Mouse (Mus musculus): ENCODE measurements around the gene Metap2. TPM values are rescaled to one million over a fixed set of nuclear protein-coding genes. Genes with fewer than 3 reads are reported as not detected.
A peak's percentile ranks its signal among the peaks of the same experiment; 100 is the strongest.

Metap2 gene
- polyA plus RNA-seq, 1 experiment from 2014 or later: 137 TPM

DNA sequence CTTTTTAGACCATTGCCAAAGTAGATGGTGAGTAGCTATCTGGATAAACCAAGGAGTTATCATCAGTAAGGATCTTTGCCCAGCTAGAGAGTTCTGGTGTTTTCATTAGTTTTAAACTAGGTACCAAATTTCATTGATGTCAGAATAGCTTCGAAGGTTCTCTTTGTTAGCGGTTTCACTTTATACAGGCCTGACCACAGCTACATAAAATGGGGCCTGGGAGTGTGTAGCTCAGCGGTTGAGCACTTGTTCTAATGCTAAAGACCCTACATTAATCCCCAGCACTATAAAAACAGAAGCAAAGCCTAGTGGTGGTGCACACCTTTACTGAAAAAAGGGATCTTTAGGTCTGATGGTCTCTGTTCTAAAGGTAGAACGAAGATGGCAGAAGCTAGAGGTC is 6.3 kb downstream of the Metap2 start:
- Histone ChIP-seq H3K9ac (replicated peaks; ENCODE audit: low read depth) (no peak overlapping the region), H3K27ac (ENCODE audit: low read length) (no peak overlapping the region)
- 78% methylated on average over 4 of the region's 4 CpGs for WGBS

DNA sequence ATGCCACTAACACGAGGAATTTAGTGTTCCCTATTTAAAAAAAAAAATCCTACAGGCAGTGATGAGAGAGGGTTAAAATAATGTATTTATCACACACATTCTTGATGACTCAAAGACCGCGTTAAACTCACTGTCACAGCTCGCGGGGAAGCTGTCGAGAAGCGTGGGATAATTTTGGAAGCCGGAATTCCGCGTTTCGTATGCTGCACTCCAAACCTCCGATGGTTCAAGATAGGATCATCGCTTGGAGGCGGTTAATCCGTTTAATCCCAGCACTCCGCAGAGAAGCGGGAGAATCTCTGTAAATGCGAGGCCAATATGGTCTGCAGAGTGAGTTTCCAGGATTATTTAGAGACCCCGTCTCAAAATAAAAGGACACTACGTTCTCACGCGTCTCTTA is 6.9 kb downstream of the Metap2 start:
- no peak for TF ChIP-seq EP300 (IDR thresholded peaks at IDR 0.05)
- TF ChIP-seq CTCF (IDR thresholded peaks at IDR 0.05): no peak
- Histone ChIP-seq H3K4me2 (replicated peaks; ENCODE audit: low read depth, low read length) (peak overlapping the region; percentile 83), H3K4me1 (ENCODE audit: insufficient read depth, low read depth, low read length) (peaks cover 3% of the 10 kb centered on the region; the same call in 1 of the 2 replicates), H3K27ac (ENCODE audit: low read length) (no peak overlapping the region), H3K9me3 (ENCODE audit: low read length) (no peaks in the 10 kb centered on the region), H3K4me3 (ENCODE audit: low read depth, low read length) (peak overlapping the region; percentile 85), H3K27me3 (replicated peaks; ENCODE audit: insufficient read depth, low read length) (no peaks in the 10 kb centered on the region), H3K36me3 (ENCODE audit: insufficient read depth, low read length) (0 out of 2 replicates have a peak, but pooled peaks cover under 1% of the 10 kb centered on the region), H3K9ac (replicated peaks; ENCODE audit: low read depth) (peak overlapping the region; percentile 89)
- WGBS: 2% methylated on average over 22 of the region's 22 CpGs
- DNase-seq (ENCODE audit: low spot score) (no peak), ATAC-seq (peak; percentile 10; the same call in 1 of the 2 replicates)

More for the DNA sequence above, 6.3 kb downstream of the Metap2 start:
- Histone ChIP-seq H3K4me1 (ENCODE audit: insufficient read depth, low read depth, low read length) (peaks cover 3% of the 10 kb centered on the region; the same call in 1 of the 2 replicates), H3K4me3 (ENCODE audit: low read depth, low read length) (no peak overlapping the region), H3K36me3 (ENCODE audit: insufficient read depth, low read length) (no peaks in the 10 kb centered on the region), H3K4me2 (replicated peaks; ENCODE audit: low read depth, low read length) (no peak overlapping the region; the same call in 1 of the 2 replicates), H3K9me3 (ENCODE audit: low read length) (no peaks in the 10 kb centered on the region), H3K27me3 (replicated peaks; ENCODE audit: insufficient read depth, low read length) (no peaks in the 10 kb centered on the region)
- ATAC-seq: no peak
- DNase-seq (ENCODE audit: low spot score): no peak
- TF ChIP-seq CTCF (IDR thresholded peaks at IDR 0.05): no peak
- TF ChIP-seq EP300 (IDR thresholded peaks at IDR 0.05): no peak

DNA sequence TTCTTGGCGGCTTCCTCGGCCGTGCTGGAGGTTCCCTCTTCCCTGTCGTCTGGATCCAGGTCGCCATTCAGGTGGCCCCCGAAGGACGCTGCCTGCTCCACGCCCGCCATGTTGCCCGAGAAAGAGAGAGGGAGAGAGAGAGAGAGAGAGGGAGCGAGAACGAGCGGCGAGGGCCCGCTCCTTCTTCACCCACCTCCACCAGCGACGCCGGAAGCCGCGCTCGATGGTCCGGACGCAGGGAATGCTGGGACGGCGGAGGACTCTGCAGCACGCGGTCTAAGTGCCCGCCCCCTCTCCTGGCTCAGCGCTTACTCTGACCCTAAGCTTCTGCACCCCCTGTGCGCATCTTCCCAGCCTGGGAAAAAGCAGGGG is 7.3 kb downstream of the Metap2 start:
- H3K9me3 ChIP-seq (ENCODE audit: low read length): no peaks in the 10 kb centered on the region
- H3K9ac ChIP-seq (replicated peaks; ENCODE audit: low read depth): peak overlapping the region; percentile 89
- peak overlapping the region; percentile 85 for H3K4me3 ChIP-seq (ENCODE audit: low read depth, low read length)
- 0 out of 2 replicates have a peak, but pooled peaks cover 5% of the 10 kb centered on the region for H3K36me3 ChIP-seq (ENCODE audit: insufficient read depth, low read length)
- peaks cover 3% of the 10 kb centered on the region; the same call in 1 of the 2 replicates for H3K4me1 ChIP-seq (ENCODE audit: insufficient read depth, low read depth, low read length)
- ATAC-seq: peak; percentile 97
- WGBS: 3% methylated on average over 21 of the region's 30 CpGs
- DNase-seq (ENCODE audit: low spot score): peak; percentile 93
- H3K27ac ChIP-seq (ENCODE audit: low read length): peak overlapping the region; percentile 78
- H3K4me2 ChIP-seq (replicated peaks; ENCODE audit: low read depth, low read length): peak overlapping the region; percentile 83
- no peaks in the 10 kb centered on the region for H3K27me3 ChIP-seq (replicated peaks; ENCODE audit: insufficient read depth, low read length)
- TF ChIP-seq CTCF (IDR thresholded peaks at IDR 0.05) (no peak; the same call in 1 of the 2 replicates), EP300 (IDR thresholded peaks at IDR 0.05) (no peak)

GRCm38 (mm10) chr10:93888935-93889578 is 7.8 kb downstream of the Metap2 start:
- peaks cover 3% of the 10 kb centered on the region; the same call in 1 of the 2 replicates for H3K4me1 ChIP-seq (ENCODE audit: insufficient read depth, low read depth, low read length)
- DNase-seq (ENCODE audit: low spot score): peak; percentile 12
- H3K27ac ChIP-seq (ENCODE audit: low read length): peak overlapping the region; percentile 78
- no peak for TF ChIP-seq CTCF (IDR thresholded peaks at IDR 0.05)
- no peak for TF ChIP-seq EP300 (IDR thresholded peaks at IDR 0.05)
- H3K36me3 ChIP-seq (ENCODE audit: insufficient read depth, low read length): 0 out of 2 replicates have a peak, but pooled peaks cover 5% of the 10 kb centered on the region
- H3K9ac ChIP-seq (replicated peaks; ENCODE audit: low read depth): peak overlapping the region; percentile 89
- 2% methylated on average over 38 of the region's 38 CpGs for WGBS
- no peaks in the 10 kb centered on the region for H3K27me3 ChIP-seq (replicated peaks; ENCODE audit: insufficient read depth, low read length)
- H3K4me2 ChIP-seq (replicated peaks; ENCODE audit: low read depth, low read length): peak overlapping the region; percentile 83
- H3K9me3 ChIP-seq (ENCODE audit: low read length): no peaks in the 10 kb centered on the region
- peak overlapping the region; percentile 85 for H3K4me3 ChIP-seq (ENCODE audit: low read depth, low read length)
- peak; percentile 47 for ATAC-seq

DNA sequence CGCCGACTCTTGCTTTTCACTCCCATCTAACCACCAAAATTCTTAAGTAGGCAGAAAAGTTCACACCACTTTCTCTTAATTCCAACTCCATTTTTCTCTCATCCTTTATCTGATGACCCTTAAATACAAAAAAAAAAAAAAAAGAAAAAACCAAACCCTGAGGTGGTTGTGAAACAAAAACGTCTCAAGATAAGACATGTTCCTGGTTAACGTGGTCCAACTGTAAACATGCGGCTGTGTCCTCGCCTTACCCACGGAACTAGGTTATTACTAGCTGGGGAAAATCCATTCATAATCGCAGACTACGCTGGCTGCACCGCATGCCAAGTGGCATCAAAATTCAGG is 8.3 kb downstream of the Metap2 start:
- Histone ChIP-seq H3K4me1 (ENCODE audit: insufficient read depth, low read depth, low read length) (peaks cover 3% of the 10 kb centered on the region; the same call in 1 of the 2 replicates), H3K9ac (replicated peaks; ENCODE audit: low read depth) (peak overlapping the region; percentile 89), H3K4me2 (replicated peaks; ENCODE audit: low read depth, low read length) (peak overlapping the region; percentile 83), H3K27ac (ENCODE audit: low read length) (no peak overlapping the region; the same call in 1 of the 2 replicates), H3K27me3 (replicated peaks; ENCODE audit: insufficient read depth, low read length) (no peaks in the 10 kb centered on the region), H3K9me3 (ENCODE audit: low read length) (no peaks in the 10 kb centered on the region), H3K36me3 (ENCODE audit: insufficient read depth, low read length) (0 out of 2 replicates have a peak, but pooled peaks cover 5% of the 10 kb centered on the region), H3K4me3 (ENCODE audit: low read depth, low read length) (peak overlapping the region; percentile 85)
- 13% methylated on average over 10 of the region's 10 CpGs for whole genome bisulfite sequencing
- no peak for DNase-seq (ENCODE audit: low spot score)
- TF ChIP-seq CTCF (IDR thresholded peaks at IDR 0.05) (no peak), EP300 (IDR thresholded peaks at IDR 0.05) (no peak)
- no peak for ATAC-seq

GRCm38 (mm10) chr10:93885839-93886477 is 10.9 kb downstream of the Metap2 start:
- H3K9ac ChIP-seq (replicated peaks; ENCODE audit: low read depth): no peak overlapping the region
- DNase-seq (ENCODE audit: low spot score) (peak; percentile 59), ATAC-seq (peak; percentile 44)
- 0 out of 2 replicates have a peak, but pooled peaks cover 5% of the 10 kb centered on the region for H3K36me3 ChIP-seq (ENCODE audit: insufficient read depth, low read length)
- no peaks in the 10 kb centered on the region for H3K27me3 ChIP-seq (replicated peaks; ENCODE audit: insufficient read depth, low read length)
- WGBS: 63% methylated on average over 14 of the region's 14 CpGs
- no peak overlapping the region for H3K4me3 ChIP-seq (ENCODE audit: low read depth, low read length)
- no peaks in the 10 kb centered on the region for H3K9me3 ChIP-seq (ENCODE audit: low read length)
- TF ChIP-seq EP300 (IDR thresholded peaks at IDR 0.05) (no peak), CTCF (IDR thresholded peaks at IDR 0.05) (no peak)
- H3K4me2 ChIP-seq (replicated peaks; ENCODE audit: low read depth, low read length): no peak overlapping the region; the same call in 1 of the 2 replicates
- peaks cover 3% of the 10 kb centered on the region; the same call in 1 of the 2 replicates for H3K4me1 ChIP-seq (ENCODE audit: insufficient read depth, low read depth, low read length)
- H3K27ac ChIP-seq (ENCODE audit: low read length): no peak overlapping the region
